Mouse (Mus musculus): ENCODE results near the gene Csmd2. TPM values are rescaled to one million over a fixed set of nuclear protein-coding genes. Genes with fewer than 3 reads are reported as not detected.

Gene Csmd2
- polyA plus RNA-seq, 1 experiment from 2014 or later: 0.19 TPM

DNA sequence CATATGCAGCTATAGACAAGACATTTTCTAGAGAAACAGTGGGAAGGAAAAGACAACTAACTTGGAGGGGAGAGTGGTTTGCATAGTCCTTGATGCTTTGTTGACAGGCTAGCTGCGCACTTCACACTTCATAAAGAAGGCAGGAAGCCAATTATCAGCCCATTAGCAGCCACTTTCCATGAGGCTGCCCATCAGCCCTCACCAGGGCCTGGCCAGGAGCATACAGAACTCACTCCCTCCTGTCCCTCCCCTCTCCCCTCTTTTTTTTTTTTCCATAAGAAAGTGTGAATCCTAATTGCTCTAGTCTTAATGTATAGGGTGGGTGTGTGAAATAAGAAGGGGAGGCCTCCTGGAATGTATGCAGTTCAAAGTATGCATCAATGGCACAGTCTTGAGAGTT is 354.6 kb downstream of the Csmd2 start:
- no peak overlapping the region for H3K4me2 ChIP-seq (replicated peaks)
- WGBS: 65% methylated on average over 1 of the region's 1 CpGs
- H3K9me3 ChIP-seq (replicated peaks): no peaks in the 10 kb centered on the region
- ATAC-seq (ENCODE audit: insufficient number of reproducible peaks, low FRiP score, low TSS enrichment, low read depth): no peak
- no peaks in the 10 kb centered on the region for H3K36me3 ChIP-seq
- no peak overlapping the region for H3K4me3 ChIP-seq (replicated peaks)
- H3K27ac ChIP-seq (replicated peaks): no peak overlapping the region
- H3K9ac ChIP-seq: no peak overlapping the region
- H3K27me3 ChIP-seq: no peaks in the 10 kb centered on the region
- H3K4me1 ChIP-seq: no peaks in the 10 kb centered on the region

DNA sequence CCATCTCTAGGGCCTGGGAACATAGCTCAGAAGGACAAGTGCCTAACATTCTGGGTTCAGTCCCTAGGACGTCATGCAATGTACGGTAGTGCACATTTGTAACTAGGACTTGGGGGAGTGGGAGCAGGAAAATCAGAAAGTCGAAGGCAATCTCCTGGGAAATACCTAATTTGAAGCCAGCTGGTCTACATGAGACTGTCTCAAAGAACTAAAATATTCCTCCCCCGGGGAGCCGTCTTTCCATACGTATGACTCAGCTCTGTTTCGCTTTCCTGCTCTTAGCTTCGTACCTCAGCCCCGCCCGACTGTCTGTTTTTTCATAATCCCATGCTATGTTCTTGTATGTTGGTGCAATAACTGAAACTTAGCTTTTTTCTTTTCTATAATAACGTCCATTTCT is 371.1 kb downstream of the Csmd2 start:
- Histone ChIP-seq H3K27me3 (no peaks in the 10 kb centered on the region), H3K9me3 (replicated peaks) (no peaks in the 10 kb centered on the region)

DNA sequence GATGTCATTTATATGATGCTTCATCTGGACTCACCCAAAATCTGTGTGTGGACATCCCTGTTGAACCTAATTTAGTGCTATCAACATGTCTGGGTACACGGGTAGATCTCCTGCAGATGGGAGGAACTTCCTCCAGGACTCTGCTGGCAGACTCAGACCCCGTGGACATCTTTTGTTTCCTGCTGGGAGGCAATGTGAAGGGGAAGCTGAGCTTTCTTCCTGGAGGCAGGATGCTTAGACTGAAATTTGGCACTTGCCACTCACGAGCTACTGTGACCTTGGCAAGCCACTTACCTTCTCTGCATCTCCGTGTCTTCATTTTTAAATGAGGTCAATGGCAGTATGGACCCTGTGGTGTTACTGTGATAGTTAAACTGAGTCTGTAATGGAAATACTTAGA is 378.2 kb downstream of the Csmd2 start:
- Histone ChIP-seq H3K4me1 (no peaks in the 10 kb centered on the region), H3K9ac (no peak overlapping the region), H3K27me3 (no peaks in the 10 kb centered on the region), H3K36me3 (no peaks in the 10 kb centered on the region), H3K27ac (replicated peaks) (no peak overlapping the region), H3K4me2 (replicated peaks) (no peak overlapping the region), H3K9me3 (replicated peaks) (no peaks in the 10 kb centered on the region), H3K4me3 (replicated peaks) (no peak overlapping the region)
- WGBS: 63% methylated on average over 4 of the region's 4 CpGs
- no peak for ATAC-seq (ENCODE audit: insufficient number of reproducible peaks, low FRiP score, low TSS enrichment, low read depth)

More for the DNA sequence above, 371.1 kb downstream of the Csmd2 start:
- no peak overlapping the region for H3K4me2 ChIP-seq (replicated peaks)
- no peak for ATAC-seq (ENCODE audit: insufficient number of reproducible peaks, low FRiP score, low TSS enrichment, low read depth)
- WGBS: 74% methylated on average over 11 of the region's 11 CpGs
- no peaks in the 10 kb centered on the region for H3K4me1 ChIP-seq
- no peak overlapping the region for H3K27ac ChIP-seq (replicated peaks)
- no peak overlapping the region for H3K4me3 ChIP-seq (replicated peaks)
- no peaks in the 10 kb centered on the region for H3K36me3 ChIP-seq
- no peak overlapping the region for H3K9ac ChIP-seq

DNA sequence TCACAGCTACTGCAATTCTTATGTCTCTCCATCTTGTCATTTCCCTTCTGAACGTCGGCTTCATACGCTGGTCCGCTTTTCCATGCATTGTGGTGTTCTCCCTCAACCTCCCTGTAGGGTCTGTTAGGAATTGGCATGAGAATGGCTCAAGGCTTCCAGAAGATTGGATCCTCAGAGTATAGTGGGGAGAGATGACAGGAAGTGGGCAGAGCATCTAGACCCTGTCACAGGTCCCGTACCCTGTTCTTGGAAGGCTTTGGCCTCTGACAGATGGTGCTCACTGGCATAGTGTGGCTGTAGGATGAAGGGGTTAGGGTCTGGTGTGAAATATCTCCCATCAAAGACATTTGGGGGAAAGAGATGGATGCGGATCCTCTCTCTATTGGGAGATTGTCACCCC is 380.4 kb downstream of the Csmd2 start:
- H3K4me3 ChIP-seq (replicated peaks): no peak overlapping the region
- ATAC-seq (ENCODE audit: insufficient number of reproducible peaks, low FRiP score, low TSS enrichment, low read depth): no peak
- no peaks in the 10 kb centered on the region for H3K27me3 ChIP-seq
- H3K36me3 ChIP-seq: no peaks in the 10 kb centered on the region
- WGBS: 92% methylated on average over 6 of the region's 6 CpGs
- H3K9me3 ChIP-seq (replicated peaks): no peaks in the 10 kb centered on the region
- no peak overlapping the region for H3K27ac ChIP-seq (replicated peaks)
- H3K9ac ChIP-seq: no peak overlapping the region
- H3K4me1 ChIP-seq: no peaks in the 10 kb centered on the region
- H3K4me2 ChIP-seq (replicated peaks): no peak overlapping the region

DNA sequence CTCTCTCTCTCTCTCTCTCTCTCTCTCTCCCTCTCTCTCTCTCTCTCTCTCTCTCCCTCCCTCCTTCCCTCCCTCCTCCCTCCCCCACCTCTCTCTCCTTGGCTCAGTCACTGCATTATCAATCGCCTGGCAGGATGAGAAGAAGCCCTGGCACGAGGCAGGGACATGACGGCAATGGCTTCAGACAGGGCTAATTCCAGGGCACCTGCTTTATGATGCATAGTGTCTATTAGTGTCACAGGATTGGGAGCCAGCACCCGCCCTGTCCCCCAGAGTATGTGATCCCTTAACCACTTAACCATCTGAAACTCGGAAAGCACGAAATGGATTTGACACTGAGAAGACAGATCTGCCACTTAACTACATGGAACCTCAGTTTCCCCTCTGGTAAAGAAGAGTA is 384.1 kb downstream of the Csmd2 start:
- H3K4me1 ChIP-seq: no peaks in the 10 kb centered on the region
- 68% methylated on average over 6 of the region's 6 CpGs for WGBS
- H3K4me2 ChIP-seq (replicated peaks): no peak overlapping the region
- H3K36me3 ChIP-seq: no peaks in the 10 kb centered on the region
- no peak overlapping the region for H3K9ac ChIP-seq
- no peak overlapping the region for H3K4me3 ChIP-seq (replicated peaks)
- no peaks in the 10 kb centered on the region for H3K9me3 ChIP-seq (replicated peaks)
- 0 out of 2 replicates have a peak, but pooled peaks cover 3% of the 10 kb centered on the region for H3K27me3 ChIP-seq
- no peak overlapping the region for H3K27ac ChIP-seq (replicated peaks)
- ATAC-seq (ENCODE audit: insufficient number of reproducible peaks, low FRiP score, low TSS enrichment, low read depth): no peak

DNA sequence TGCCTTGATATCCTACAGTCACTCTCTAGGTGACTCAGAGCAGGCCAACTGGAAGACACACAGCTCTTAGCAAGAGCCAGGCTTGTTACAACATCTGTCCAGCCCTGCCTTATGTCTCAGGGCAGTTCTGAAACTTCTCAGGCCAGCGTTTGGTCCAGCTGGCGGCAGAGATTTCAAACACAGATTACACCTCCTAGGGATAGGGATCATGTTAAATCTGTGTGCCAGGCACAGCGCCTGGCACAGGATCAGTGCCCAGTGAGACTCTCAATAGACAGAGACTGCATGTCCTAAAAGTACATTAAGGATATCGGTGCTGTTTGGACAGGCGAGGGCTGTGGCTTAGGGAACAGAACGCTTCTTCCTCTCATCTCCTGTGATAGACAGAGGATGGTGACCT is 385.5 kb downstream of the Csmd2 start:
- Histone ChIP-seq H3K9me3 (replicated peaks) (no peaks in the 10 kb centered on the region), H3K9ac (no peak overlapping the region), H3K4me1 (no peaks in the 10 kb centered on the region), H3K36me3 (no peaks in the 10 kb centered on the region), H3K4me3 (replicated peaks) (no peak overlapping the region), H3K4me2 (replicated peaks) (no peak overlapping the region), H3K27ac (replicated peaks) (no peak overlapping the region), H3K27me3 (0 out of 2 replicates have a peak, but pooled peaks cover 3% of the 10 kb centered on the region)
- 75% methylated on average over 6 of the region's 6 CpGs for WGBS
- ATAC-seq (ENCODE audit: insufficient number of reproducible peaks, low FRiP score, low TSS enrichment, low read depth): no peak

DNA sequence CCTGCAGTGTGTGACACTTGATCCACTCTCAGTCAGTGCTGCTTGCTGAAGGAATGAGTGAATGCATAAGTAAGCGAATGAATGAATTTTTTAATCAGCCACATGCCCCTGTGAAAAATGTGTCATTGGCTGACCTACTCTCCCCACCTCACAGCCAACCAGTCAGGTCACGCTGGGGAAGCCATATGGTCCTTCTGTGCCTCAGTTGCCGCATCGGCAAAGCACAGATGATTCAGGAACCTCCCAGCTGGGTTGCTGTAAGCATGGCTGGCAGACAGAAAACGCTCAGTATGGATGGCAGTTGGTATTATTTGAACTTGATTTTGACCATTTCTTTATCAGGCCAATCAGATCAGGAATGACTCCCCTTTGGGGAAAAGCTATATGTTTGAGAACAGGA is 386.4 kb downstream of the Csmd2 start:
- no peak for ATAC-seq (ENCODE audit: insufficient number of reproducible peaks, low FRiP score, low TSS enrichment, low read depth)
- Histone ChIP-seq H3K27me3 (0 out of 2 replicates have a peak, but pooled peaks cover 3% of the 10 kb centered on the region), H3K27ac (replicated peaks) (no peak overlapping the region), H3K9ac (no peak overlapping the region), H3K36me3 (no peaks in the 10 kb centered on the region), H3K9me3 (replicated peaks) (no peaks in the 10 kb centered on the region), H3K4me1 (no peaks in the 10 kb centered on the region), H3K4me2 (replicated peaks) (no peak overlapping the region), H3K4me3 (replicated peaks) (no peak overlapping the region)
- 88% methylated on average over 5 of the region's 5 CpGs for WGBS

DNA sequence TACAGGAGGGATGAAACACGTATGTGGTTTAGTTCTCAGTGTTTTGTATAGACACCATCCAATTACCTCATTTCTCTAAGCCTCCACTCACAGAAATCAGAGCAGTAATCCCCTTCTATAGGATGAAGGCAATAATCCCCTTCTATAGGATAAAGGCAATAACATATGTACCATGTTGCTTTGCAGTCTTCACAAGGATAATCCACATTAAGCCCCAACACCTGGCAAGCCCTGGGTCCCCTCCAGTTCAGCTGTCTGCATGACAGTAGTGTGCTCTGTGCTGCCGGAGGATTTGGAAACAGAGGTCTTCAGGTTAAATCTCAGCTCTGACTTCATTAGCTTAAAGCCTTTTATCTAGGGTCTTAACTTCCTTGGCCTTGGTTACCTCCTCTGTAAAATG is 391.3 kb downstream of the Csmd2 start:
- WGBS: 59% methylated on average over 2 of the region's 2 CpGs
- Histone ChIP-seq H3K9ac (no peak overlapping the region), H3K9me3 (replicated peaks) (no peaks in the 10 kb centered on the region), H3K4me3 (replicated peaks) (no peak overlapping the region), H3K27ac (replicated peaks) (no peak overlapping the region), H3K4me1 (no peaks in the 10 kb centered on the region), H3K27me3 (0 out of 2 replicates have a peak, but pooled peaks cover 3% of the 10 kb centered on the region), H3K4me2 (replicated peaks) (no peak overlapping the region), H3K36me3 (no peaks in the 10 kb centered on the region)
- ATAC-seq (ENCODE audit: insufficient number of reproducible peaks, low FRiP score, low TSS enrichment, low read depth): no peak

DNA sequence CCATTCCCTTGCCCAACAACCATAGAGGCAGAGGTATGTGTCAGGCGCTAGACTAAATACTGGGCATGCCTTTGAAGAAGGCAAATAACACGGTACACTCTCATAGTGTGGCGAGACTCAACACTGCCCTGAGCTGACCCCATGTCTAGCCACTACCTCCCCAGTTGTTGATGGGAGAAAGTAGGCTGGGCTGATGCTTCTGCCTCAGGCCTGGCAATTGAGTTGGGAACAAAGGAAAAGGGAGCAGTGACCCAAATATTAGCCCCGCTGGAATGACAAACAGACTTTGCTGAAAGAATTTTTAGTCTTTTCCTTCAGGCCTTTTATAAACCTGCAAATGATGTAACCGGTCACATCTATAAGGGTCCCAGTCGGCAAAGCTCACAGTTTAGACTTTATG is 393.7 kb downstream of the Csmd2 start:
- H3K9me3 ChIP-seq (replicated peaks): no peaks in the 10 kb centered on the region
- H3K27me3 ChIP-seq: no peaks in the 10 kb centered on the region
- 77% methylated on average over 6 of the region's 6 CpGs for WGBS
- H3K9ac ChIP-seq: no peak overlapping the region
- no peak for ATAC-seq (ENCODE audit: insufficient number of reproducible peaks, low FRiP score, low TSS enrichment, low read depth)
- H3K4me3 ChIP-seq (replicated peaks): no peak overlapping the region
- no peak overlapping the region for H3K27ac ChIP-seq (replicated peaks)
- H3K4me1 ChIP-seq: no peaks in the 10 kb centered on the region
- no peak overlapping the region for H3K4me2 ChIP-seq (replicated peaks)
- H3K36me3 ChIP-seq: no peaks in the 10 kb centered on the region

DNA sequence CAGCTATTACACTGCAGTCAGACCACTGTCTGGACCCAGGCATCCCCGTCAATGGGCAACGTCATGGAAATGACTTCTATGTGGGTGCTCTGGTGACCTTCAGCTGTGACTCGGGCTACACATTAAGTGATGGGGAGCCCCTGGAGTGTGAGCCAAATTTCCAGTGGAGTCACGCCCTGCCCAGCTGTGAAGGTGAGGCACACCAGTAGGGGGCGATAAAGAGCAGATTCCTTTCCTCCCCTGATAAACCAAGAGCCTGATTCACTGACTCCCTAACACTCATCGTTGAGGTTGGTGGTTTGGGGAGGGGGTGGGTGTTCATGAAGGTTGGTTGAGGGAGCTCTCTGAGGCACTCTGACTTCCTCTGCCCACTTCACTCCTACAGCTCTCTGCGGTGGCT is 396.1 kb downstream of the Csmd2 start:
- WGBS: 80% methylated on average over 7 of the region's 7 CpGs
- no peak overlapping the region for H3K27ac ChIP-seq (replicated peaks)
- no peak overlapping the region for H3K4me3 ChIP-seq (replicated peaks)
- H3K9me3 ChIP-seq (replicated peaks): no peaks in the 10 kb centered on the region
- no peak for ATAC-seq (ENCODE audit: insufficient number of reproducible peaks, low FRiP score, low TSS enrichment, low read depth)
- H3K27me3 ChIP-seq: peaks cover 3% of the 10 kb centered on the region; the same call in 1 of the 2 replicates
- no peaks in the 10 kb centered on the region for H3K4me1 ChIP-seq
- H3K4me2 ChIP-seq (replicated peaks): no peak overlapping the region
- no peaks in the 10 kb centered on the region for H3K36me3 ChIP-seq
- H3K9ac ChIP-seq: no peak overlapping the region

DNA sequence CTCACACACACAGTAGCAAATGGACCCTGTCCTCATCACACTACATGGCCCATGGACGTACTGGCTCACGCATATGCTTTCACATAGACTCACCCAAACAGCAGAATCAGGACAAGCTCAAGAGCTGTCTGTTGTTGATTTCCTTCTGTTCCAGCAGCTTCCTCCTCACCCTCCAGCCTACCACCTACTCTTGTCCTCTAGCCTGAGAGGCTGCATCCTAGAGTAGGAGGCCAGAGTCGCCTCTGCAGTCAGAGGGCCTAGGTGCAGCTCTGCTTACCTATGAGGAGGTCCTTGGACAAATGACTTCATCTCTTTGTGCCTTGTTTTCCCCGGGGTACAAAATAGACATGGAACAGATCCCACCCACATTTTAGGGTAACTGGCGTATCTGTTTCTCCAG is 403.8 kb downstream of the Csmd2 start:
- Histone ChIP-seq H3K27ac (replicated peaks) (no peak overlapping the region), H3K4me1 (no peaks in the 10 kb centered on the region), H3K36me3 (no peaks in the 10 kb centered on the region), H3K9ac (no peak overlapping the region), H3K9me3 (replicated peaks) (no peaks in the 10 kb centered on the region), H3K27me3 (peaks cover 11% of the 10 kb centered on the region; the same call in 1 of the 2 replicates), H3K4me3 (replicated peaks) (no peak overlapping the region), H3K4me2 (replicated peaks) (no peak overlapping the region)
- ATAC-seq (ENCODE audit: insufficient number of reproducible peaks, low FRiP score, low TSS enrichment, low read depth): no peak
- WGBS: 94% methylated on average over 5 of the region's 5 CpGs

DNA sequence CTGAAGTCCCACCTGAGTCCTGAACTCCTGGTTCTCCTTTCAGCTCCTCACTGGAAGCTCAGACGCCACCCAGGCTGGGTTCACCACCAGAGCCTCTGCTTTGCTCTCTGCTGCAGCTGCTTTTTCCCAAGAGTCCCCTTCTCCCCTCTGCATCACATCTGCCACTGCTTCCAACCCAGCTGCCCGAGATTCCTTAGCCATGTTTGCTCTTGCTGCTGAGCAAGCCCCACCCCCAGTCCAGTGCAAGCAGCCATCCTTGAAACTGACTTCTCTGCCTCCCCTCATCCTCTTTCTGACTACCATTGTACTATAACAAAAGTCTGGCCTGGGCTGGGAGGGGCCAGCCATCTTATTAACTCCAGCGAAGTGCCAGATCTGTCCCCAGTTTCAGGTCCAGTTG is 404.6 kb downstream of the Csmd2 start:
- Histone ChIP-seq H3K36me3 (no peaks in the 10 kb centered on the region), H3K27me3 (peaks cover 11% of the 10 kb centered on the region; the same call in 1 of the 2 replicates), H3K9ac (no peak overlapping the region), H3K27ac (replicated peaks) (no peak overlapping the region), H3K4me1 (peaks cover 3% of the 10 kb centered on the region; the same call in 1 of the 2 replicates), H3K4me3 (replicated peaks) (no peak overlapping the region), H3K9me3 (replicated peaks) (no peaks in the 10 kb centered on the region), H3K4me2 (replicated peaks) (no peak overlapping the region)
- no peak for ATAC-seq (ENCODE audit: insufficient number of reproducible peaks, low FRiP score, low TSS enrichment, low read depth)
- 39% methylated on average over 3 of the region's 3 CpGs for WGBS
